Mouse (Mus musculus) lung, postnatal 4 days (tissue): ENCODE results near the gene Ccdc194.

Experiments
- DNase-seq, 2 experiments: peaks; one replicate each; pipeline ENCODE4 v3.0.0; 2021

The Ccdc194 gene

GRCm38 (mm10) chr8:71474785-71475701 lies 50.5 kb downstream of the Ccdc194 start:
- no peak for DNase-seq

GRCm38 (mm10) chr8:71474344-71474743 lies 51.2 kb downstream of the Ccdc194 start:
- no peak for DNase-seq

- DNase-seq: no peak
These were observed 52.7 kb downstream of the Ccdc194 start for GRCm38 (mm10) chr8:71472601-71473386.

GRCm38 (mm10) chr8:71471861-71472260 lies 53.6 kb downstream of the Ccdc194 start:
- no peak for DNase-seq

- no peak for DNase-seq
These were observed 54.6 kb downstream of the Ccdc194 start for GRCm38 (mm10) chr8:71470913-71471255.

GRCm38 (mm10) chr8:71470146-71470912 lies 55.2 kb downstream of the Ccdc194 start:
- no peak for DNase-seq
